Mouse (Mus musculus) gastrocnemius, adult 18-20 months (tissue): ENCODE results near the gene Mgll. TPM values are rescaled to one million over a fixed set of nuclear protein-coding genes. Genes with fewer than 3 reads are reported as not detected.

Experiments
- DNase-seq: peaks from one replicate; pipeline ENCODE4 v3.0.0; 2021; ENCODE audit warnings: low spot score
- total RNA-seq, 2 experiments: library from RNA; stranded (reverse); gene quantifications; 2 replicates each; pipeline ENCODE4 v1.2.3; 2021

Mgll gene
- total RNA-seq, 2 experiments from 2014 or later: 25.2 to 45.8 TPM

DNA sequence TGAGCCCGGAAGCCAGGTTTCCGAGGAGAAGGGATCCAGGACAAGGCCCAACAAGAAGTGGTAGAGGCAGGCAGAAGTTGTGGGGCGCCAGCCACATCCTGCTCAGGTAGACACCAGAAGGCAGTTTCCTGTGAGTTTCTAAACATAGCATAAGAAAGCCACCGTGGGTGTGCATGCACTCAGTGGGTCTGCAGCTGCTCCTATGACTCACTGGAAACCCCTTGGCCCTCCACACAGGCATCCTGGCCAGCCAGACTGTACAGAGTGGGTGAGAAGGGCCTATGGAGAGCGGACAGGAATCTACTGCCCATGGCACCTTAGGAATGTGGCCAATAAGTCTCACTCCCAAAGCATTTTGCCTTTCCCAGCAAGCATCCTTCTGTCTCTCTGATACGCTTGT, 45.5 kb downstream of the Mgll start:
- DNase-seq: no peak

DNA sequence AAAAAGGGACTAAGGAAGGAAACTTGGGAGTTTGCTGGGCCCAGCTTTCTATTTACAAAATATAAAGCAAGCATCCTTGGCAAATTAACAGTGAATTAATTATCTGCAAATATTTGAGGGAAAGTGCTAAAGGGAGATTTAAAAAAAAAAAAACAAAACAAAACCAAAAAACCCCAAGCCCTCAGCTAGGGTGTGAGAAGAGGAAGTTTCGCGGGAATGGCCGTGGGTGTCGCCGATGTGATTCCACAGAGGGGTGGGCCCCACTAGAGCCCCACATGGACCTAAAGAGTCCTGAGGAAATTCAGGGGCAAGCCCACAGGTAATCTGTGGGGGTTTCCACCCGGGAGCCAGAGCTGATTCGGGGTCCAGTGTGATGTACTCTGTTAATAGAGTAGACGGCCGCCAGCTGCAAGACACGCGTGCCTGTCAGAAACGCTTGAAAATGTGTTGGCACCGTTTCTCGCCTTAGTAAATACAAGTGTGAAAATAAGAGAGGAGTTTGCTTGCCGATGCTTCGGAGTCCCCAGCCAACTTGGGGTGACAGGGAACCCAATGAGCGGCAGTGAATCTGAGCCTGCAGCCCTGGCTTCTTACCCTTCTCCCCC, 46.2 kb downstream of the Mgll start:
- no peak for DNase-seq

DNA sequence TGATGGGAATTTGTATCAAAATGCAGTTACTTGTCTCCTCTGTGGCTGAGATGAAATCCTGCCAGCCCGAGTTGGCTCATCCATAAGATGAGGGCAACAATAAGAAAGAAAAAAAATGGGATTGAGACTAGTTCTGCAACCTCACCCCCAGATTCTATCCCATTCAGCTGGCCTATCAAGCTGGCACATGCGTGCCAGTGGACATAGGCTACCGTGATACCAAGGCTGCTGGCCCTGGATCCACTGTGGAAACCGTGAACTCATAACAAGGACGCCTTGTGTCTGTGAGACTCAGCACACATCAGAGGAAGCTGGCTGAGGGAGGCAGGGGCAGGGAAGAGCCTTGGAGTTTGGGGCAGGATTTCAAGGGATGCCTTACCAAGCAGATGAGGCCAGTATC, 46.8 kb downstream of the Mgll start:
- DNase-seq: no peak

DNA sequence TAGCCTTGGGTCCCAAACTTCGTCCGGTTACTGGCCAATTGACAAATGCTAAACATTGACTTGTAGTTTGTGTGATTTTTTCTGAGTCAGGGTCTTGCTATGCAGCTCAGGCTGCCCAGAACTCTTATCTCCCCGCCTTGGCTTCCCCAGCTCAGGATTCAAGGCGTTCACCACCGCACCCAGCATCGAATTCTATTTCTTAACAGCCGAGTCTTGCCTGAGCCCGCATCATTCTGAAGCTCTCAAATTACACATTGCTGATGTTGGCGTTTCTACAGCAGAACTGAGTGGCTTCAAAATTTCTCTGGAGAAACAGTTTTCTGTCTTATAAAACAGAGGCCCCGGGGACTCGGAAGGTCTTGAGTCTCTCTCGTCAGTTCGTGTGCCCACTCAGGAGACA, 47.8 kb downstream of the Mgll start:
- DNase-seq: no peak

DNA sequence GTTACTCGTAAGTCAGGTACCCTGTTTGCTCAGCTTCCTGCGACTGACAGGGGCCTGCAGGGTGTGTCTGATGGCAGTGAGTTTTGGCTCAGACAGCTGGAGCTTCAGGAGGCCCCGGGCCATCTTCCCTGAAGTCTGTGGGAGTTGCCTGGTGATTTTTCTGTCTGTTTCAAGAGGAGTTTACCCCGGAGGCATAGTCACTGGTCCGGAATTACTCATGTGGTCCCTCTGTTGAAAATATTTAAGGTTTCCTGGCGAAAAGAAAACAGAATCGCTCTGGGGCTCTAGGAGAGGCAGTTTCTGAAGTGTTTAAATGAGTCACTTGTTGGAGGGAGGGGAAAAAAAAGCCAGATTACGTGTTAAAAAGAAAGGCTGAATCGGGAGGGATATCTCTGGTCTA, 49.8 kb downstream of the Mgll start:
- DNase-seq: no peak

DNA sequence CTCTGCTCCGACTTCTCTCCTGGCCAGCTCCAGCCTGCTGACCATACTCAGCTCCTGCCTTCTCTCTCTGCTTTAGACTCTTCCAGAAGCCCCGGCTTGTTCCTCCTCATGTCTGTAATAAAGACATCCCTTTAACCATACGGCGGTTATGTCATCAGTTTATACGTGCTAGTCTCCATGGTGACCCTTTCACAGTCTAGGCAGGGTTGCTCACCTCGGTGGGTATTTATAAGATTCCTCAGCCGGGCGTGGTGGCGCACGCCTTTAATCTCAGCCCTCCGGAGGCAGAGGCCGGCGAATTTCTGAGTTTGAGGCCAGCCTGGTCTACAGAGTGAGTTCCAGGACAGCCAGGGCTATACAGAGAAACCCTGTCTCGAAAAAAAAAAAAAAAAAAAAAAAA, 51.1 kb downstream of the Mgll start:
- DNase-seq: no peak

DNA sequence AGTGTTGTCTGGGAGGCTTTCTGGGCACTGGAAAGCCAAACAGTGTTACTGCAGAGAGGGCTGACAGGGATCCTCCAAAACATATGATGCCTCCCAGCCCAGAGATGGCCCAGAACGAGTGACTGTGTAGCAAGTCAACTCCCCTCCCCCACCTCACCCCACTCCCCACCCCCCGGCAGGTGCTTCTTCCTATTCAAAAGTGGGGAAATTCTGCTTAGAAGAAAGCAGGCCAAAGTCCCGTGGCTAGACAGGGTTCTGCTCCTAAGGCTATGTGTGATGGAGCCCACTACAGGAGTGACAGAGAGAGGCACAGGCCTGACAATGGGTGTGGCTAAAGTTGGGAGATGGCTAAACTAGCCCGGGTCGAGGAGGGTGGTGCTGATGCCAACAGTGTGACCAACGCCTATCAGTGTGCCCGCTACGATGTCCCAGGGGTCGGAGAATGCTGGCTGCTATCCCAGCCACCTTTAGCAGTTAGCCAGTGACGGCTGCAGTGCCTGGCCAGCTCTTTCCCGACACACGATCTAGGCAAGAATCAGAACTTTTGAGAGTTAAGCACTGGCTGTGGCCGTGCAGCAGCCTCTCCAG, 52.2 kb downstream of the Mgll start:
- peak; percentile 61 for DNase-seq

DNA sequence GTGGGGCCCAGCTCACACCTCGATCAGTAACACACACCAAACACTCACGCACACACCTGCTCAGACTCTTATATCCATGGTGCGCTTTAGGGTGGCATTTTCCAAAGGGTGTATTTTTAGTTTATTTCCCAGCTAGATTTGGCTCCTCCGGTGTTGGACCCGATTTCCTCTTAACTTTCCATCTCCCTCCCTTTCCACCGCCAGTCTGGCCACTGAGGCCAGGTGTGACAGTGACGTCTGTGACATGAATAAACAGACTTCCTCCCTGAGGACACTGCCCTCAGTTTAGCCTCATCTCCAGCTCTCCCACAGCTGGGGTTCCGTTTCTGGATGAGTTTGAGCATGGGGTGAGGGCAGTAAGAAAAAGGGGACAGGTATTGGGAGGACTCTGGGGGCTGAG, 52.8 kb downstream of the Mgll start:
- peak; percentile 55 for DNase-seq

DNA sequence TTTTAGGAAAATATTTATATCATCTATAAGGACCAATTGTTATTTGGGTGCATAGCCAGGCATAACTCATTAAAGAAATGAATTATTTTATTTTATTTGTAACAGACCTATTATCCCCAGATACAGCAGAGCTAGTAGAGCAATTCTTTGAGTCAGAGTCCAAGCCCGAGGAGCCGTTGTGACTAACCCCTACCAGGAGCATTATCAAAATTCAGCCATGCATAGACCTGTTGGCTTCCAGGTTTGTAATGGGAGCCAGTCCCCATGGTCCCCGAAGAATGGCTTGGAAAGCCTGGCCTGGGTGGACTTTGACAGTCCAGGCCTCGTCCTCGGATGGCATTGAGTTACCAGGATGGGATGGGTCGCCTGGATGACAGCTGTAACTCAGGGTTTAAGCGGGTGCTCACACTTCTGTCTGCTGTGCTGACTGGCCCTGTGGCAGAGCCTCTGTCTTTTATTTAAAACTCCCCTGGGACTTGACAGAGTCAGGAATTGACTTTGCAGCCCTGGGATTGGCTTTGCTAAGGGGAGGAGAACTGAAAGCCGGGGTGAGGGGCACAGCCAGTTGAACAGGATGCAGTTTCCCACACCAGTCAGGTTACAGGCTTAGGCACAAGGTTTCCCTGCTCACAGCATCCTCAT, 54.0 kb downstream of the Mgll start:
- DNase-seq: no peak

DNA sequence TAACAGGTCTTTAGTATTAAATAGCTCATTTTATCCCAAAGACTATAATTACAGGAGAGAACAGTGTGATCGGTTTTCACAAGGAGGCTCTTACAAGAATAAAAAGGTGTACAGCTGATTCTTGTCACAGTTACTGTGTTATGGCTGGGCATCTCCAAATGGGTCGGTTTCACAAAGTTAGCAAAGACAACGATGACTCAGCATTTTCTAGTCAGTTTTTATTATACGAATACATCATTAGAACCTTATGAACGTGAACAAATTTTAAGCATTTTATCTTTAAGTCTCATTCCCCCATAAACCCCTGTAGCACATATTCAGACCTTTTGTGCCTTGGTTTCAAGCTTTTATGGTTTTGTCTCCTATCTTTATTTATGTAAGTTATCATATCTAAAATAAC, 55.5 kb downstream of the Mgll start:
- no peak for DNase-seq

DNA sequence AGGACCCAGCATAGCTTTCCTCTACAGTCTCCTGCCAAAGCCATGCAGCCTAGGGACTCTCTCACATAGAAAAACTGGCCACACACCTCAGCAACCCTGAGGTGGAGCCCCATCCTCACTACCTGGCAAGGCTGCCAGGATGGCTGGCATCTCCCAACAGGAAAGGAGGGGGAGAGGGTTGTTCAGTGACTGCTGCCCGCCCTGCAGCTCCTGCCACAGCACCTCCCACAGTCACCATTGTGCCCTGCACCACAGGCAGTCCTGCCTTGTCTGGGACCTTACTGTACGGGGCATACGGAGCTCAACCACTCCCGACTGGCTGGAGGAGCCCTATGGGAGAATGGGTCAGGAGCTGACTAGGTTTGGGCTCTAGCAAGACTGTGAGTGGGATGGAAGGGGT, 57.7 kb downstream of the Mgll start:
- no peak for DNase-seq

DNA sequence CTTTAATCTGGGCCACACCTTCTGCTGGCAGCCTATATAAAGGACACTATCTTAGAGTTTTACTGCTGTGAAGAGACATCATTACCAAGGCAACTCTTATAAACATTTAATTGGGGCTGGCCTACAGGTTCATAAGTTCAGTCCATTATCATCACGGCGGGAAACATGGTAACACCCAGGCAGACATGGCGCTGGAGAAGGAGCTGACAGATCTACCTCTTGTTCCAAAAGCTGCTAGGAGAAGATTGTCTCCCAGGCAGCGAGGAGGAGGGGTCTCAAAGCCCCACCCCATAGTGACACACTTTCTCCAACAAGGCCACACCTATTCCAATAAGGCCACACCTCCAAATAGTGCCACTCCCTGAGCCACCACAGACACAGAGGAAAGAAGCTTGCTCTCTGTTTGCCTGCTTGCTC, 58.8 kb downstream of the Mgll start:
- DNase-seq: no peak

DNA sequence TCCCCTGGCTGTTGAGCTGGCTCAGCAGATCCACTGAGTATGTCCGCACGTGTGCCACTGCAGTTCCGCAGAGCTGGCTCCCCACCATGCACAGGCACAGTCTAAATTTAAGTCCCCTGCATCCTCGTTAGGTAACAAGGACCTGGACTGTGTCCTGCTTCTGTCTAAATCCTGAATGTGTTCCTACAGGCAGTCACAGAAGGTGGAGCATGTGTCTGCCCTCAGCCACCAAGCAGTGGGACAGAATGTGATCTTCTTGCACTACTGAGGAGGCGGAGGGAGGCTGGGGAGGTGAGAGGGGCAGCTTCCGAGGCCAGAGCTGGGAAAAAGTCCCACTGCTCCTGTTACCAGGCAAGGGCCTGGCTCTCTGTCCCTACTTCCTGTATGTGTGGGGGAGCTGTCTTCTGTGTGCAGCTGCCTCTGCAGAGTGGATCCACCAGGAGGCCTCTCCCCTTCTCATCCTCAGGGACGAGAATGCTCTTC, 60.5 kb downstream of the Mgll start:
- peak; percentile 76 for DNase-seq

DNA sequence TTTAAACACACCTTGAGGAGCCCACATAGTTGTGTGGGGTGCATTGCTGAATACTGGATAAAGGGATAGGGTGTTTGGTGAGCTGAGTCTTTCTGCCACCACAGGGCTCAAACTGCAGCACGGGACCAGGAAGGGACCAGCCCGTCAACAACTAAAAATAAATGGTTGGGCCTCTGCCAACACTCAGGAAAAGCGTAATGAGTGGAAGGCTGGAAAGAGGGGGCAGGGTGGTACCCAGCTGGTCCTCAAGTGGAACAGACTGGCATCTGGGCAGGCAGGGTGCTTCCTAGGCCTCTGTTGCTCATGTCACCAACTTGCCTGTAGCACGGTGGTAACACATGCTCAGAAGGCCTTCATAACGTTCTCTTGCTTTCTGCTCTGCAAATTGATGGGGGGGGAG, 61.1 kb downstream of the Mgll start:
- DNase-seq: peak; percentile 44

DNA sequence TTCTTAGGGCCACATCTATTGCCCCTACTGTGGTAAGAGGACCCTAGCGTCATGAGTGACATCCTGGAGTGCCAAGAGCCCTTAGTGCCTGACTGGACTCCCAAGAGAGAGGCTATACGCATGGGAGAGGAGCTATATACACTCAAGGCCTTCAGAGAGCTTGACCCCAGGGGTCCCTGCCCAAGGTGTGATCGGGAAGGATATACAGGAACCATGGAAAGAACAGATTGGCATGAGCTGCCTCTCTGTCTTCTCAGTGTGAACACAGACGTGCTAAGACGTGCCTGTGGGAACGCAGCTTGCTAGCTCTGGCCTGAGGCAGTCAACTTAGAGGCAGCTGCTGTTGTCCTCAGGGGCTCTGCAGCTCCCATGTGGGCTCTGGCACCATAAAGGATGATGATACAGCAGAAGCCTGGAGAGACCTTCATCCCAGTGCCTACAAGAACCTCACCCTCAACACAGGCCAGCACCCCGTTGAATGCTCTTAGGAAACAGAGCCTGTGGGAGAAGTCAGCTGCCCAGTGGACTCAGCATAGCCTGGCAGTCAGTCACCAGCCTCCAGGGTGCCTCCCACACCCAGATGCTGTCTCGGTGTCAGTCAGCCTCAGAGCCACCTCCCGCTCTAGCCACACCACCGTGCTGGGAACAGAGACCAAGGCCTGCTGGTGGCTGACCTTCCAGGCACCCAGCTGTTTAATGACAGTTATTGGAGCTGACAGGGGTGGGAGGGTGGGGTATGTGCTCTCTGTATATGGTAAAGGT, 61.8 kb downstream of the Mgll start:
- no peak for DNase-seq

DNA sequence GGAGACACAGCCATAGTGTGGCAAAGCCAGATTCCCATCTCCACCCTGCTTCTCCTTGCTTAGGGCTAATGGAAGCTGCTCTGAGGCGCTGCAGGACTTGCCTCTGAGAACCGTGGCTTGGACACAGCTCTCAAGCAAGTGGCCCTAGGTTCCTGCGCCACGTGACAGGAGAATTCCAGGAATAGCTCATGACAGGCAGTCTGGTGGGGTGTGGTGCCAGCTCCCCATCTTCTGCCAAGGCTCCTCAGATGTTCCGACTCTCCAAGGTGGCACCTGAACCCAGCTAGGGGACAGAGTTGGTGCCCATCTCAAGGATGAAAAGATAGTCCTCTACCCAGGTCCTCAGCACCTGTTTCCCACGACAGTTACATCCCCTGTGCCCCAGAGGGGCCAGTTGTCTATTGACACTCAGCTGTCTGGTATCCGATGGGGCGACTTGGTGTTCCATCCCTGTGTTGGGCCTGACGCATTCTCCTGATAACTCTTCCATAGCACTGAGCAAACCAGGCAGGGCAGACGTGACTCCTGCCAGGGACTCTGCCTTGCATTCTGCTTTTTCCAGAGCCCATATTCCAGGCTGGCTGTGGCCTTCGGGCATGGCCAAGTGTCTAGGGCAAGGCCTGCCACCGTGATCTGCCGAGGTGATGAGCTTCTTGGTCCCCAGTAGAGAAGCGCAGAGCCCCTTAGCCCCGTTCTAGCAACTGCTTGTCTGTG, 62.7 kb downstream of the Mgll start:
- peak; percentile 90 for DNase-seq

DNA sequence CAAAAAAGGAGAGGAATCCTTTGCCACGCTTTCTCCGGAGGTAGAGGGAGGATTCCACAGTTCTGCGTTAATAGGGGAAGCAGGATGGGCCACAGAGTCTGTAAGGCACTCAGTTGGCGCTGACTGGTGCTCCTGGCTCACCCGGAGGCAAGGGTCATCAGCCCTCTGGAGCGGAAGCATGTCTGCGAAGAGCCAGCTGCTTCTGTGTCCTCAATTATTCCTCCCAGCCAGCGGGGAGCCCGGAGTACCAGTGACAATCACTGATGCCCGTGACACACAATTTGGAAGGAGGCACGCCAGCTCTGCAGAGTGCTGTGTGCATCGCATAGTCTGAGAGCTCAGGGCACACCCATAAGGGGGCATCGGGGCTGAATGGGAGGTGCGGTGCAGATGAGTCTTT, 63.3 kb downstream of the Mgll start:
- DNase-seq: no peak

DNA sequence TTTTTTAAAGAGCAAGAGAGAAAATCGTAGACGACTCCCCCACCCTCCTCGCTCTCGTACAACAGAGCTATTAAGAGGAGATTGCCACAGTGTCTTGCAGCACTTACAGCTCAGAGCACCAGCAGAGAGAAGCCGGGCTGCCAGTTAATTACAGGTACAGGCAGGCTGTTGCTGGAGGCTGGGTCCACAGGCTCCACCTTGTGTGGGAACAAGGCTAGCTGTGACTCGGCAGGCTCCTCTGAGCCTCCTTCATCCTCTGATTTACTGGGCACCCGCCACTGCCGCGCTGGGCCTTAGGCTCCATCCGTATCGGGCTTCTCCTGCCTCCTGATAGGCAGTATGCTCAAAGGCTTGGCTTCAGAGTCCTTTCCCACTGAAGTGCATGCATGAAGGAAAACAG, 64.0 kb downstream of the Mgll start:
- no peak for DNase-seq

DNA sequence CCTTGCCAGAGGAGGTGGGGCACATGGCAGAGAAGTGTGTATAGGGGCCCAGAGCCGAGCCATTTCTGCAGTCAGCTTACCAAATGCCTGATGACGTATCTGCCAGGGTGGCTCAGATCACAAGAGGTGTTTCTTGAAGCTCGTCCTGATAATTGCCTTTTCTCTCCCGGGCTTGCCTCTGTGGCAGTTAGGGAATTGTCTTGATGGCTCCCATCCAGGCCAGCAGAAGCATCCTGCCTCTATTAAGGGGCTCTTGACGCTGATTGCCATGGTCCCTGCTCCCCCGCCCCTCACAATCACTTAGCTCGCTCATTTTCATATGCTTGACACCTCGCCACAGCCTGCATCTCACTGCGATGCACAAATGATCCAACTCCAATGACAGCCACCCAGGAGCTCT, 67.1 kb downstream of the Mgll start:
- no peak for DNase-seq

DNA sequence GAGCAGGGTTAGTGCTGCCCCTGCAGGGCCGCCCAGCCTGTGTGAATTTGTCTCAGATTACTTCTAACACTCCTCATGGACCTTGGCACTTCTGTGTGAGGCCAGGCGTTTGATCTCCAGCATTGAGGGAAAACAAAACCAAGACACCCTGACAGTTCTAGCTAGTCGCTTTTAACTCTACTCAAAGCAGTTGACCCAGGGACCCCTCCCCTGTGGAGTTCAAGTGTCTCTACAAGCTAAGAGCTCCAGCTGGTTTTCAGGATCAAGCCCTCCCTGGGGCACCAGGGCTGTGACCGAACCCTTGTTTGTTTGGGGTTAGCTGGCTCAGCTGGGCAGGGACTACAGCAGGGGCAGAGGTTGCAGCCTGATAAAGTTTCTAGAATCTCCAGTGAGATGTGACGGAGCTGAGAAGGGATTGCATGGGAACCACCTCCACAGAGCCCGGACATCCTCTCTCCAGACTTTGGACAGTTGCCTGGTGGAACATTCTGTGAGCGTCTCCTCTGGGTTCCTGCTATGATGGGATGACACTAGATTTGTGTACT, 68.0 kb downstream of the Mgll start:
- DNase-seq: no peak

DNA sequence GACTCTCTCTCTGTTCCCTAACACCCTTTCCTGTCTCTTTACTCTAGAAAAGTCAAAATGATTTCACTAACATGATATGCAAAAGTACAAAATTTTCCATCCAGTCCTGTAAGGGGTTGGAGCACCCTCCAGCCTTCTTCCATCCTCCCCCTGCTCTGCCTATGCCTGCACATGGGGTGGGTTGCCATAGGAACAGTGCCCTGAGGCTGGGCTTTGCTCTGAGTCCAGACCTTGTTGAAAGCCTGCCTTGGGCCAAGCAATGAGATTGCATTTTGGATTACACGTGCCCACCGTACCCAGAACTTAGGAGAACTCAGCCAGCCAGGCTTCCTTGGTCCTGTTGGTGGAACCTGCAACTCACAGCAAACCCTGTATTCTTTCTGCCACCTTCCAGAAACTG, 69.0 kb downstream of the Mgll start:
- DNase-seq: no peak

DNA sequence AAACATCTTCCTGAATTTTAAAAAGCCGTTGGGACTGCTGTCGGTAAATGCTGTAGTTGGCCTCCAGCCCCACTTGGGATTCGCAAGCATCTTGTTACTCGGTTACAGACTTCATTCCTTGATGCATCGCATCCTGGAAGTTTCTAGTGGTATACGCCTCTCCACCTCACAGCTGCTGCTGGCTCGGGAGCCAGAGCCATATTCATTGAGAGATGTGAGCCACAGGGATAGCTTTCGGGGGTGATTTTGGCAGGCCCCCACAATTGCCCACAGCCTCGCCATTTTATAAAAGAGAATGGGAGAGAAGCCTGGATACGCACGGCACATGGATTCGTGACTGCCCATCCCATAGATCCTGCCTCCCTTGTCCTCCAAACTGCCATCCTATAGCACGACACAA, 69.7 kb downstream of the Mgll start:
- DNase-seq: no peak
